Mouse (Mus musculus): ENCODE measurements at regions not wholly inside any gene's neighbourhood (a gene's known extent, or its start where the extent isn't known, plus 50 kb on each side); places are given as distances from the start of the nearest gene placed in this dataset.

DNA sequence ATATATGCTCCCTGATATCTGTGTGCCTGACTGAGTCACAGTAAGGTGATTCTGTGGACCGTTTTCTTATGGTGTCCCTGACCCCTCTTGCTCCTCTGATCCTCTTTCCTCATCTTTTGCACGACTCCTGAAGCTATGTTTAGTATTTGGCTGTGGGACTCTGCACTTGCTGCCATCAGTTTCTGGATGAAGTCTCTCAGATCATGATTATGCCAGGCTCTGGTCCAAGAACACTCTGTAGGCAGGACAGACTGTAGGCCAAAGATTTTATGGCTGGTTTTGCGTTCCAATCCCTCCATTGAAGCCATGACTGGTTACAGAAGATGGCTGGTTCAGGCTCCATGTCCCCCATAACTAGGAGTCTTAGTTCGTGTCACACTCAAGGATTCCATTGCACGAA, 227.2 kb upstream of the Adcy2 start:
- Histone ChIP-seq H3K4me1 (ENCODE audit: control insufficient read depth, insufficient read depth, low read length) (no peaks in the 10 kb centered on the region), H3K4me3 (ENCODE audit: control insufficient read depth, low read depth, low read length) (no peak overlapping the region), H3K27me3 (ENCODE audit: control insufficient read depth, insufficient read depth, low read length) (no peaks in the 10 kb centered on the region), H3K27ac (ENCODE audit: control insufficient read depth, insufficient read depth, low read depth, low read length) (no peak overlapping the region), H3K36me3 (ENCODE audit: control insufficient read depth, insufficient read depth, low read length) (no peaks in the 10 kb centered on the region)
- no peak for TF ChIP-seq POLR2A (IDR thresholded peaks at IDR 0.05; ENCODE audit: control insufficient read depth, low read depth, low read length)
- no peak for TF ChIP-seq CTCF (IDR thresholded peaks at IDR 0.05; ENCODE audit: control insufficient read depth, insufficient read depth, insufficient replicate concordance, low read depth, low read length)

GRCm38 (mm10) chr13:69230361-69230943, 231.1 kb upstream of the Adcy2 start:
- no peak for TF ChIP-seq CTCF (IDR thresholded peaks at IDR 0.05; ENCODE audit: control insufficient read depth, insufficient read depth, insufficient replicate concordance, low read depth, low read length)
- no peak for TF ChIP-seq POLR2A (IDR thresholded peaks at IDR 0.05; ENCODE audit: control insufficient read depth, low read depth, low read length)
- Histone ChIP-seq H3K27me3 (ENCODE audit: control insufficient read depth, insufficient read depth, low read length) (no peaks in the 10 kb centered on the region), H3K4me1 (ENCODE audit: control insufficient read depth, insufficient read depth, low read length) (no peaks in the 10 kb centered on the region), H3K4me3 (ENCODE audit: control insufficient read depth, low read depth, low read length) (no peak overlapping the region), H3K27ac (ENCODE audit: control insufficient read depth, insufficient read depth, low read depth, low read length) (no peak overlapping the region), H3K36me3 (ENCODE audit: control insufficient read depth, insufficient read depth, low read length) (no peaks in the 10 kb centered on the region)

DNA sequence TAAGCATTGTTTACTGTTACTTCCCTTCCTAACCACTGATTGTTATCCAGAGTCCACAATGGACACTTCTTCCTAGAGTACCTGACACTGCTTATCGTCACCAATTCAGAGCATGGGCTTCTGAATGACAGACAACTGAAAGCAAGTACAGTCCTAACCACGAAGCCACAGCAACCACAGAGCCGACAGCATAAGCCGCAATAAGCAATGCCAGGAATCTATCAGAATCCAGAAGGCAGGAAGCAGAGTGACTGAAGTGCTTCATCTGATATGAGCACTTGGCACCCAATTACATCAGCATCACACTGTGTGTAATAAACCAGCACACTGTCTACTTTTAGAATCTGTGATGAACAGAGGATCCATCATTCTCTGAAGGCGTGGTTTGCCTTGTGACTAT, 237.0 kb upstream of the Adcy2 start:
- H3K27me3 ChIP-seq (ENCODE audit: control insufficient read depth, insufficient read depth, low read length) = no peaks in the 10 kb centered on the region
- no peak overlapping the region for H3K27ac ChIP-seq (ENCODE audit: control insufficient read depth, insufficient read depth, low read depth, low read length)
- H3K4me1 ChIP-seq (ENCODE audit: control insufficient read depth, insufficient read depth, low read length) = no peaks in the 10 kb centered on the region
- no peak for TF ChIP-seq CTCF (IDR thresholded peaks at IDR 0.05; ENCODE audit: control insufficient read depth, insufficient read depth, insufficient replicate concordance, low read depth, low read length)
- no peak for TF ChIP-seq POLR2A (IDR thresholded peaks at IDR 0.05; ENCODE audit: control insufficient read depth, low read depth, low read length)
- H3K36me3 ChIP-seq (ENCODE audit: control insufficient read depth, insufficient read depth, low read length) = no peaks in the 10 kb centered on the region
- no peak overlapping the region for H3K4me3 ChIP-seq (ENCODE audit: control insufficient read depth, low read depth, low read length)

GRCm38 (mm10) chr13:69237918-69238317, 238.6 kb upstream of the Adcy2 start:
- Histone ChIP-seq H3K36me3 (ENCODE audit: control insufficient read depth, insufficient read depth, low read length) (no peaks in the 10 kb centered on the region), H3K4me3 (ENCODE audit: control insufficient read depth, low read depth, low read length) (no peak overlapping the region), H3K27me3 (ENCODE audit: control insufficient read depth, insufficient read depth, low read length) (no peaks in the 10 kb centered on the region), H3K27ac (ENCODE audit: control insufficient read depth, insufficient read depth, low read depth, low read length) (no peak overlapping the region), H3K4me1 (ENCODE audit: control insufficient read depth, insufficient read depth, low read length) (no peaks in the 10 kb centered on the region)
- TF ChIP-seq CTCF (IDR thresholded peaks at IDR 0.05; ENCODE audit: control insufficient read depth, insufficient read depth, insufficient replicate concordance, low read depth, low read length) (no peak), POLR2A (IDR thresholded peaks at IDR 0.05; ENCODE audit: control insufficient read depth, low read depth, low read length) (no peak)

GRCm38 (mm10) chr13:69239261-69239915, 240.0 kb upstream of the Adcy2 start:
- Histone ChIP-seq H3K4me1 (ENCODE audit: control insufficient read depth, insufficient read depth, low read length) (no peaks in the 10 kb centered on the region), H3K4me3 (ENCODE audit: control insufficient read depth, low read depth, low read length) (no peak overlapping the region), H3K27me3 (ENCODE audit: control insufficient read depth, insufficient read depth, low read length) (no peaks in the 10 kb centered on the region), H3K36me3 (ENCODE audit: control insufficient read depth, insufficient read depth, low read length) (no peaks in the 10 kb centered on the region), H3K27ac (ENCODE audit: control insufficient read depth, insufficient read depth, low read depth, low read length) (no peak overlapping the region)
- no peak for TF ChIP-seq POLR2A (IDR thresholded peaks at IDR 0.05; ENCODE audit: control insufficient read depth, low read depth, low read length)
- no peak for TF ChIP-seq CTCF (IDR thresholded peaks at IDR 0.05; ENCODE audit: control insufficient read depth, insufficient read depth, insufficient replicate concordance, low read depth, low read length)

DNA sequence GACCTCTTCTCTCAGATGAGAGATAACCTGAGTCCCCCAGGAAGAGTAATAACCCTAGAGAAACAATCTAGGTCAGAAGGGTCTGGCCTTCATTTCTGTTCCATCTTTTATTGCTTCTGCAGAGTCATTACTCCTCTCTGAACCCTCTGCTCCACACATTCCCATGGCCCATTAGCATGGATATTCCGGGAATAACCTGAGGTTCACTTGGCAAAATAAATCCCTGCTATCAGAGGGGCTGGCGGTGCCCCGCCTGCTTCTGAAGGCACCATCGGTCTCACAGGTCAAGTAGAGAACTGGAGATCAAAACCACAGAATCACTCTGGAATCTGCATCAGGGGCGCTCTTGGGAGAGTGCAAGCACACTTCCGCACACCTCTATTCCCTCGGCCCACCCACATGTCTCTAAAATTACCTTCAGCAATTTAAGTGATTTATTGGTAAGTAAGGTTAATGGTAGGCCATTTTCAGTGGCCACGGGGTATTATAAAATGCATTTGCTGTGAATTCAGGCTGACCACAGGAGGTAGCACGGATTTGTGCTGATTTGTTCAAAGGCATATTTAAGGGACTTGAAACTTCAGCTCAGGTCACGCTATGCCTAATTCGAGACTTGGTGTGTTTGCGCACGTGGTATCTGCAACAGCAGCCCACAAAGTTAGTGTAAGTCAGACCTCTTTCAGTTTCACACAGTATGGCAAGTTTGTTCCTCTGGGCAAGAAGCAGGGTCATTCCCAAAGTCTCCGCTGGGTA, 243.4 kb upstream of the Adcy2 start:
- Histone ChIP-seq H3K4me3 (ENCODE audit: control insufficient read depth, low read depth, low read length) (no peak overlapping the region), H3K27ac (ENCODE audit: control insufficient read depth, insufficient read depth, low read depth, low read length) (no peak overlapping the region), H3K27me3 (ENCODE audit: control insufficient read depth, insufficient read depth, low read length) (no peaks in the 10 kb centered on the region), H3K4me1 (ENCODE audit: control insufficient read depth, insufficient read depth, low read length) (no peaks in the 10 kb centered on the region), H3K36me3 (ENCODE audit: control insufficient read depth, insufficient read depth, low read length) (no peaks in the 10 kb centered on the region)
- no peak for TF ChIP-seq CTCF (IDR thresholded peaks at IDR 0.05; ENCODE audit: control insufficient read depth, insufficient read depth, insufficient replicate concordance, low read depth, low read length)

GRCm38 (mm10) chr13:69250334-69251129, 251.2 kb upstream of the Adcy2 start:
- Histone ChIP-seq H3K27ac (ENCODE audit: control insufficient read depth, insufficient read depth, low read depth, low read length) (no peak overlapping the region), H3K4me1 (ENCODE audit: control insufficient read depth, insufficient read depth, low read length) (no peaks in the 10 kb centered on the region), H3K27me3 (ENCODE audit: control insufficient read depth, insufficient read depth, low read length) (no peaks in the 10 kb centered on the region), H3K4me3 (ENCODE audit: control insufficient read depth, low read depth, low read length) (no peak overlapping the region), H3K36me3 (ENCODE audit: control insufficient read depth, insufficient read depth, low read length) (no peaks in the 10 kb centered on the region)
- TF ChIP-seq POLR2A (IDR thresholded peaks at IDR 0.05; ENCODE audit: control insufficient read depth, low read depth, low read length) (no peak), CTCF (IDR thresholded peaks at IDR 0.05; ENCODE audit: control insufficient read depth, insufficient read depth, insufficient replicate concordance, low read depth, low read length) (no peak)
